Mouse (Mus musculus) CH12.LX (cell line): ENCODE results near the gene Hcrtr1. TPM values are rescaled to one million over a fixed set of nuclear protein-coding genes. Genes with fewer than 3 reads are reported as not detected.

Source experiments
- DNase-seq: peaks from one replicate; pipeline ENCODE4 v3.0.0-alpha.2; 2013; ENCODE audit errors: extremely low read depth
- H3K27ac ChIP-seq: 2 replicates; pipeline ENCODE4 v1.5.1; 2012; ENCODE audit warnings: low read depth, mild to moderate bottlenecking, control low read depth, moderate library complexity; ENCODE audit not compliant: insufficient read depth
- H3K27me3 ChIP-seq: replicated peaks from 2 replicates; pipeline ENCODE3; 2012; ENCODE audit warnings: inconsistent platforms
- H3K36me3 ChIP-seq, 2 experiments: replicated peaks in 1 of 2; 2 replicates each; pipeline versions ENCODE3 to v1.6.1; 2012; ENCODE audit warnings: inconsistent platforms in 1 of 2, low read length in 1 of 2, mild to moderate bottlenecking in 1 of 2, mixed read lengths in 1 of 2, moderate library complexity in 1 of 2; ENCODE audit not compliant: control insufficient read depth in 1 of 2, insufficient read depth in 1 of 2
- H3K4me1 ChIP-seq, 2 experiments: 2 replicates each; pipeline ENCODE4 v1.6.1; 2012; ENCODE audit warnings: inconsistent platforms in 1 of 2, moderate library complexity in 1 of 2; ENCODE audit not compliant: insufficient read depth in 2 of 2, control insufficient read depth in 1 of 2
- H3K4me2 ChIP-seq: 2 replicates; pipeline ENCODE4 v1.6.1; 2012; ENCODE audit warnings: low read depth, mild to moderate bottlenecking, control low read depth; ENCODE audit not compliant: poor library complexity, insufficient read depth, severe bottlenecking
- H3K4me3 ChIP-seq, 3 experiments: fragments of 150-350 bp in 1 of 3; sonication (generic) in 1 of 3; replicated peaks in 1 of 3; 2 replicates each; pipeline versions ENCODE3 to v1.5.1; 2011 to 2012; ENCODE audit warnings: low read depth in 2 of 3, low read length in 2 of 3, mild to moderate bottlenecking in 2 of 3, moderate library complexity in 2 of 3, control low read depth in 1 of 3, improper control_type of control experiment in 1 of 3, inconsistent platforms in 1 of 3, mixed read lengths in 1 of 3; ENCODE audit not compliant: poor library complexity in 1 of 3
- H3K79me2 ChIP-seq: replicated peaks from 2 replicates; pipeline ENCODE4 v1.6.1; 2012; ENCODE audit warnings: mild to moderate bottlenecking, moderate library complexity; ENCODE audit not compliant: control insufficient read depth, poor library complexity, insufficient read depth, severe bottlenecking; ENCODE audit errors: extremely low read depth
- H3K9ac ChIP-seq: 2 replicates; pipeline ENCODE4 v1.6.1; 2012; ENCODE audit warnings: low read depth, mild to moderate bottlenecking, control low read depth, moderate library complexity; ENCODE audit not compliant: insufficient read depth
- H3K9me3 ChIP-seq: replicated peaks from 2 replicates; pipeline ENCODE3; 2012; ENCODE audit warnings: low read length, inconsistent platforms, mixed read lengths
- BHLHE40 ChIP-seq: IDR thresholded peaks from 2 replicates; pipeline ENCODE4 v1.6.1; 2011; ENCODE audit warnings: mild to moderate bottlenecking, low read depth, low read length, improper control_type of control experiment
- CHD1 ChIP-seq: IDR thresholded peaks from 2 replicates; pipeline ENCODE4 v1.6.1; 2012; ENCODE audit warnings: low read depth, low read length, improper control_type of control experiment, inconsistent platforms
- CHD2 ChIP-seq: IDR thresholded peaks from 2 replicates; pipeline ENCODE4 v1.6.1; 2011; ENCODE audit warnings: low read length, improper control_type of control experiment
- CTCF ChIP-seq, 2 experiments: IDR thresholded peaks in 1 of 2; conservative IDR thresholded peaks in 1 of 2; 2 replicates each; pipeline ENCODE4 v1.5.1; 2011 to 2012; ENCODE audit warnings: low read depth in 2 of 2, low read length in 2 of 2, improper control_type of control experiment in 1 of 2, inconsistent platforms in 1 of 2, mild to moderate bottlenecking in 1 of 2, moderate library complexity in 1 of 2
- E2F4 ChIP-seq: IDR thresholded peaks from 2 replicates; pipeline ENCODE4 v1.6.1; 2011; ENCODE audit warnings: low read depth, low read length, improper control_type of control experiment; ENCODE audit not compliant: insufficient replicate concordance
- EP300 ChIP-seq: IDR thresholded peaks from 2 replicates; pipeline ENCODE4 v1.6.1; 2011; ENCODE audit warnings: low read length, improper control_type of control experiment
- ETS1 ChIP-seq: conservative IDR thresholded peaks from 2 replicates; pipeline ENCODE4 v1.6.1; 2012; ENCODE audit warnings: low read depth, mild to moderate bottlenecking, inconsistent platforms, low read length, improper control_type of control experiment, moderate library complexity
- GABPA ChIP-seq: IDR thresholded peaks from 2 replicates; pipeline ENCODE4 v1.6.1; 2012; ENCODE audit warnings: low read depth, low read length, improper control_type of control experiment, inconsistent platforms; ENCODE audit not compliant: insufficient replicate concordance
- HCFC1 ChIP-seq: IDR thresholded peaks from 2 replicates; pipeline ENCODE4 v1.6.1; 2012; ENCODE audit warnings: low read depth, mild to moderate bottlenecking, inconsistent platforms, low read length, improper control_type of control experiment
- IRF4 ChIP-seq: IDR thresholded peaks from 2 replicates; pipeline ENCODE4 v1.6.1; 2014; ENCODE audit warnings: low read depth, mild to moderate bottlenecking, inconsistent platforms, low read length, improper control_type of control experiment
- JUN ChIP-seq: IDR thresholded peaks from 2 replicates; pipeline ENCODE4 v1.6.1; 2011; ENCODE audit warnings: low read depth, mild to moderate bottlenecking, low read length, improper control_type of control experiment, moderate library complexity; ENCODE audit not compliant: insufficient read depth
- JUND ChIP-seq: conservative IDR thresholded peaks from 2 replicates; pipeline ENCODE4 v1.6.1; 2011; ENCODE audit warnings: low read depth, low read length, improper control_type of control experiment
- KAT2A ChIP-seq: IDR thresholded peaks from 2 replicates; pipeline ENCODE4 v1.6.1; 2012; ENCODE audit warnings: low read length, improper control_type of control experiment, inconsistent platforms; ENCODE audit not compliant: insufficient replicate concordance
- MAFK ChIP-seq: IDR thresholded peaks from 2 replicates; pipeline ENCODE4 v1.6.1; 2011; ENCODE audit warnings: low read length, improper control_type of control experiment; ENCODE audit not compliant: insufficient replicate concordance
- MAX ChIP-seq: IDR thresholded peaks from 2 replicates; pipeline ENCODE4 v1.6.1; 2011; ENCODE audit warnings: low read length, improper control_type of control experiment
- MAZ ChIP-seq: IDR thresholded peaks from 2 replicates; pipeline ENCODE4 v1.6.1; 2012; ENCODE audit warnings: low read depth, mild to moderate bottlenecking, inconsistent platforms, low read length, improper control_type of control experiment, moderate library complexity
- MEF2A ChIP-seq: IDR thresholded peaks from 2 replicates; pipeline ENCODE4 v1.6.1; 2014; ENCODE audit warnings: low read depth, mild to moderate bottlenecking, inconsistent platforms, low read length, improper control_type of control experiment, borderline replicate concordance
- MXI1 ChIP-seq: IDR thresholded peaks from 2 replicates; pipeline ENCODE4 v1.6.1; 2011; ENCODE audit warnings: mild to moderate bottlenecking, low read depth, low read length, improper control_type of control experiment
- MYC ChIP-seq: IDR thresholded peaks from 2 replicates; pipeline ENCODE4 v1.6.1; 2011; ENCODE audit warnings: low read depth, mild to moderate bottlenecking, improper control_type of control experiment, low read length
- NELFE ChIP-seq: IDR thresholded peaks from 2 replicates; pipeline ENCODE4 v1.6.1; 2011; ENCODE audit warnings: low read depth, low read length, improper control_type of control experiment
- NRF1 ChIP-seq: IDR thresholded peaks from 2 replicates; pipeline ENCODE4 v1.6.1; 2014; ENCODE audit warnings: low read depth, mild to moderate bottlenecking, inconsistent platforms, low read length, improper control_type of control experiment, moderate library complexity
- PAX5 ChIP-seq: IDR thresholded peaks from 2 replicates; pipeline ENCODE4 v1.6.1; 2012; ENCODE audit warnings: low read length, inconsistent platforms, mixed read lengths
- POLR2A ChIP-seq: IDR thresholded peaks from 2 replicates; pipeline ENCODE4 v1.6.1; 2011; ENCODE audit warnings: low read depth, mild to moderate bottlenecking, improper control_type of control experiment, low read length
- POLR2AphosphoS2 ChIP-seq: IDR thresholded peaks from 2 replicates; pipeline ENCODE4 v1.6.1; 2011; ENCODE audit warnings: low read depth, low read length, improper control_type of control experiment
- RAD21 ChIP-seq: IDR thresholded peaks from 2 replicates; pipeline ENCODE4 v1.6.1; 2011; ENCODE audit warnings: low read depth, mild to moderate bottlenecking, low read length, improper control_type of control experiment, moderate library complexity
- RCOR1 ChIP-seq: conservative IDR thresholded peaks from 2 replicates; pipeline ENCODE4 v1.6.1; 2012; ENCODE audit warnings: low read depth, mild to moderate bottlenecking, inconsistent platforms, low read length, improper control_type of control experiment
- SMC3 ChIP-seq: IDR thresholded peaks from 2 replicates; pipeline ENCODE4 v1.6.1; 2011; ENCODE audit warnings: low read depth, low read length, improper control_type of control experiment
- TBP ChIP-seq: conservative IDR thresholded peaks from 2 replicates; pipeline ENCODE4 v1.6.1; 2011; ENCODE audit warnings: low read depth, low read length, improper control_type of control experiment
- TCF12 ChIP-seq: IDR thresholded peaks from 2 replicates; pipeline ENCODE4 v1.6.1; 2014; ENCODE audit warnings: low read depth, mild to moderate bottlenecking, inconsistent platforms, low read length, improper control_type of control experiment
- UBTF ChIP-seq: IDR thresholded peaks from 2 replicates; pipeline ENCODE4 v1.6.1; 2012; ENCODE audit warnings: low read depth, mild to moderate bottlenecking, inconsistent platforms, low read length, improper control_type of control experiment, moderate library complexity
- USF1 ChIP-seq: IDR thresholded peaks from 2 replicates; pipeline ENCODE4 v1.6.1; 2014; ENCODE audit warnings: low read depth, mild to moderate bottlenecking, inconsistent platforms, low read length, improper control_type of control experiment
- ZC3H11A ChIP-seq: IDR thresholded peaks from 2 replicates; pipeline ENCODE4 v1.6.1; 2012; ENCODE audit warnings: low read depth, mild to moderate bottlenecking, inconsistent platforms, low read length, improper control_type of control experiment
- ZKSCAN1 ChIP-seq: IDR thresholded peaks from 2 replicates; pipeline ENCODE4 v1.6.1; 2012; ENCODE audit warnings: low read depth, inconsistent platforms, low read length, improper control_type of control experiment, borderline replicate concordance
- ZMIZ1 ChIP-seq: IDR thresholded peaks from 2 replicates; pipeline ENCODE4 v1.6.1; 2012; ENCODE audit warnings: low read depth, mild to moderate bottlenecking, inconsistent platforms, low read length, improper control_type of control experiment
- ZNF384 ChIP-seq: IDR thresholded peaks from 2 replicates; pipeline ENCODE4 v1.6.1; 2012; ENCODE audit warnings: low read depth, low read length, improper control_type of control experiment, inconsistent platforms
- dilution Hi-C: fragments of 300-500 bp; cut with MboI; formaldehyde crosslinking; loops from 2 replicates; pipeline ENCODE4 v1.14.3; 2020; ENCODE audit warnings: low sequenced_read_pairs; ENCODE audit not compliant: extremely low pct_unique_long_range_greater_than_20kb, extremely low pct_ligation_motif_present
- in situ Hi-C: fragments of 300-500 bp; cut with MboI; formaldehyde crosslinking; loops from 3 replicates; pipeline ENCODE4 v1.14.3; 2019; ENCODE audit warnings: low sequenced_read_pairs, low pct_ligation_motif_present, low pct_unique_long_range_greater_than_20kb, mixed read lengths
- polyA plus RNA-seq: library from polyadenylated mRNA; unstranded; fragments of >175 nt; gene quantifications from 2 replicates; pipeline ENCODE4 v1.2.1, GENCODE M21; 2012; ENCODE audit warnings: low read depth; ENCODE audit not compliant: insufficient read length
- total RNA-seq, 2 experiments: library from RNA; depleted of rRNA; stranded (reverse); fragments of 300-350 nt in 1 of 2; fragments of >200 nt in 1 of 2; gene quantifications; 2 replicates each; pipeline ENCODE4 v1.2.3; 2012 to 2014

Hcrtr1 gene
- total and polyA plus RNA-seq, 3 experiments = not detected

- Histone ChIP-seq H3K27ac (no peak overlapping the region), H3K9me3 (peaks cover 4% of the 10 kb centered on the region), H3K4me3 (peak overlapping the region; percentile 73 to 96 (median 75)), H3K36me3 (peaks cover 0 to 15% of the 10 kb centered on the region in 2 experiments), H3K4me1 (peaks cover 5 to 24% of the 10 kb centered on the region in 2 experiments), H3K79me2 (peaks cover 3% of the 10 kb centered on the region; the same call in 1 of the 2 replicates), H3K4me2 (no peak overlapping the region), H3K27me3 (peaks cover 6% of the 10 kb centered on the region), H3K9ac (no peak overlapping the region)
- in situ Hi-C loops (no loop called here), dilution Hi-C loops (no loop called here)
- TF ChIP-seq JUND (no peak), KAT2A (no peak), CHD1 (no peak), PAX5 (no peak), MAZ (no peak), POLR2A (no peak), CHD2 (no peak), MYC (no peak), RAD21 (no peak), UBTF (no peak), POLR2AphosphoS2 (no peak), MXI1 (peak; percentile 73), ZNF384 (no peak), NRF1 (no peak), E2F4 (no peak), TBP (0 out of 2 replicates have a peak, but pooled peaks have one; percentile 4), HCFC1 (no peak), JUN (no peak), ZMIZ1 (no peak), ZKSCAN1 (no peak), RCOR1 (no peak), CTCF (conservative IDR thresholded peaks at IDR 0.05 in 1 of 2, IDR thresholded peaks at IDR 0.05 in 1 of 2; ENCODE audit: low read depth in 2 of 2, low read length in 2 of 2) (no peak), NELFE (no peak), TCF12 (peak; percentile 51; the same call in 1 of the 2 replicates), MAX (0 out of 2 replicates have a peak, but pooled peaks have one; percentile 41), BHLHE40 (no peak), ZC3H11A (no peak), EP300 (no peak), MAFK (no peak), MEF2A (0 out of 2 replicates have a peak, but pooled peaks have one; percentile 14), SMC3 (no peak), GABPA (no peak), USF1 (no peak), ETS1 (no peak), IRF4 (no peak)
- DNase-seq = peak; percentile 90
These were observed 32.1 kb downstream of the Hcrtr1 start for GRCm38 (mm10) chr4:130107065-130107443.
